Mouse (Mus musculus) embryo, embryonic 11 days (tissue): ENCODE results near the gene Astl.

Source experiments
- DNase-seq: peaks from one replicate; pipeline ENCODE4 v3.0.0-alpha.2; 2015

Astl gene

GRCm38 (mm10) chr2:127328090-127328851 lies 10.2 kb upstream of the Astl start:
- no peak for DNase-seq

GRCm38 (mm10) chr2:127332807-127333570 lies 5.5 kb upstream of the Astl start:
- no peak for DNase-seq

DNA sequence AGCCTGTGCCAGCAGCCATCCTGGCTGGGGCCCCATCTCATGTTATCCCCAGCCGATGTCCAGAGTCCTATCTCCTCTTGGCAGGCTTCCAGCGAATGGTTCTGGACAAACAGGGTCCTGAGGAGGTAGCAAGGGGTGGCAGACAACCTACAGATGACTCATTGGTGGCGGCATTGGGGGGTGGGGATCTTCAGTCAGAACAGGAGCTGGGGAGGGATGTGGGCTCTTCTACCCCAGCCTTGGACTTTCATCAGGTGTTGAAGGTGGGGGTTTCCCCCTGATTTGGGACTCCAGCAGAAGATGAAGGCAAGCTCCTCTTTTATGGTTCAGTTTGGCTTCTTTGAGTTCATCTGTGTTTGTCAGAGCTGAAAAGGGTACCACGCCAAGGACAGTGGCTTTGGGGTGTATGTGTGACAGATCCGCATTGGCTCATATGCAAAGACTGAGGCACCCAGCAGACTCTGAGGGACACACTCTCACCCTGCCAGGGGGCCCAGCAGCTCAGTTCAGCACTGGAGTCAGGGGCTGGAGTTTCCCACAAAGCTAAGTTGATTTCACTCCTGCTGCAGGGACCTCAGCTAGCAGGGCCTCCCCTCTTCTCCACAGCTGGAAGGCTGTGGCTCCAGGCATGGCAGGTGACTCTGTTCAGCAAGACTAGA lies 4.4 kb upstream of the Astl start:
- DNase-seq = no peak

DNA sequence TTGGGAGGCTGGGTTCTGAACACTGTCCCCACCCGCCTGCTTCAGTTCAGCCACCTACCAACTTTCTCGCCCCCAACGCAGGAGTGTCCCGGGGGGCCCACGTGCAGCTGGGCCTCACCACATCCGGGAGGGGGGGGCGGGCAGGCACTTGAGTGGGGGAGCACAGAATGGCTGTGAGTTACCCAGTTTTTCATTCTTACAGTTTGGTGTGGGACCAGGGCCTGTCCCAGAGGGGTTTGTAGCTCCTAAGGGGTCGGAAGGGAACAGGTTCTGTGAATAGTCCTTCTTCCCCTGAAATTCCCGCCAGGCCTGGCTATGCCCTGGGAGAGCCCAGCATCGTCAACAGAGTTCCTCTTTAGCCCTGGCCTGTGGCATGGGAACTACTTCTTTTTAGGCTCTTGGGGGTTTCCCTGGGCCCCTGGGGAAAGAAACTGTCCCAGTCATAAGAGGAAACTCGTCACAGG lies 3.3 kb upstream of the Astl start:
- no peak for DNase-seq

DNA sequence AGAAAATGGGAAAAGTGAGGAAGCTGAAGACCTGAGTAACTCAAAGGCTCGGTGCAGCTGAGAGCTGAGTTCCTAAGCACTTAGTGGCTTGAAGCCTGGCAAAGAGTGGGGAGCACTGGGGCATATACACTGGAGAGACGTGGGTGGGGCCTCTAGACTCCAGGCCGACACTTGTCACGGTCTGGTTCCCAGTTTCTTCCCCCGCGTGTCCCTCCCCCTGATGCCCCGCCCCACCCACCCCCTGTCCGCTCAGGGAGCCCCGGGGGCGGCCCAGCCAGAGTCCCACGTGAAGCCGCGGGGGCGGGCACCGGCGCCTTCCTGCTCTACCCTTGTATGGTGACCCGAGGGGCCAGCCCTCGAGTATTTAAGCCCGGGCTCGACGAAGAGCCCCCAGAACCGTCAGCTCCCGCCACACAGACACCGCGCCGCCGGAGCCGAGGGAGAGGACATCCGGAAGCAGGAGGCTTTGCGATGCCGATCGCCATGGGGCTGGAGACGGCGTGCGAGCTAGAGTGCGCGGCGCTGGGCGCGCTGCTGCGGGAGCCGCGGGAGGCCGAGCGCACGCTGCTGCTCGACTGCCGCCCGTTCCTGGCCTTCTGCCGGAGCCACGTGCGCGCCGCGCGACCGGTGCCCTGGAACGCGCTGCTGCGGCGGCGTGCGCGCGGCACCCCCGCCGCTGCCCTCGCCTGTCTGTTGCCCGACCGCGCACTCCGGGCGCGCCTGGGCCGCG lies 2.5 kb upstream of the Astl start, which contains the start of gene Dusp2:
TSS of gene Dusp2 (plus strand) at position 393 of the 730 bp plus-strand sequence.
- peak; percentile 76 for DNase-seq

DNA sequence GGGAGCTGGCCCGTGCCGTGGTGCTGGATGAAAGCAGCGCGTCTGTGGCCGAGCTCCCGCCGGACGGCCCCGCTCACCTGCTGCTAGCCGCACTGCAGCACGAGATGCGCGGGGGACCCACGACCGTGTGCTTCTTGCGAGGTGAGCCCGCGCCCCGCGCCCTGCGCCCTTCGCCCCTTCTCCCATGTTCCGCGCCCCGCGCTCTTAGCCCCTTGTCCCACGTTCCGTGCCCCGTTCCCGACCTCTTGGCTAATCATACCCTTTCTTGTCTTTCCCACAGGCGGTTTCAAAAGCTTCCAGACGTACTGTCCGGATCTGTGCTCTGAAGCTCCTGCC lies 2.0 kb upstream of the Astl start:
- no peak for DNase-seq

- no peak for DNase-seq
Measured at GRCm38 (mm10) chr2:127336885-127337284, 1.6 kb upstream of the Astl start.

DNA sequence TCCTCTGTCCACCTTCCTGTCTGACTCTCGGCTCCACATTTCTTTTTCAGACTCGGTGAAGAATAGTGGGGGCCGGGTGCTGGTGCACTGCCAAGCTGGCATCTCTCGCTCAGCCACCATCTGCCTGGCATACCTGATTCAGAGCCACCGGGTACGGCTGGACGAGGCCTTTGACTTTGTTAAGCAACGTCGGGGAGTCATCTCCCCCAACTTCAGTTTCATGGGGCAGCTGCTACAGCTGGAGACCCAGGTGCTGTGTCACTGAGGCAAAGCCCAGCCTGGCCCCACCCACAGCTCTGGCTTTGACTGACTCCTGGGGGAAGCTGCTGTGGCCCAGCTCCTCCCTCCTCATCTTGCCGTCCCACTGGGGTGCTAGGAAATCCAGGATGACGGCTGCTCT lies 908 bp upstream of the Astl start:
- no peak for DNase-seq

GRCm38 (mm10) chr2:127338012-127338411 lies 427 bp upstream of the Astl start:
- no peak for DNase-seq

- no peak for DNase-seq
Measured at GRCm38 (mm10) chr2:127338833-127339232, 394 bp downstream of the Astl start.

DNA sequence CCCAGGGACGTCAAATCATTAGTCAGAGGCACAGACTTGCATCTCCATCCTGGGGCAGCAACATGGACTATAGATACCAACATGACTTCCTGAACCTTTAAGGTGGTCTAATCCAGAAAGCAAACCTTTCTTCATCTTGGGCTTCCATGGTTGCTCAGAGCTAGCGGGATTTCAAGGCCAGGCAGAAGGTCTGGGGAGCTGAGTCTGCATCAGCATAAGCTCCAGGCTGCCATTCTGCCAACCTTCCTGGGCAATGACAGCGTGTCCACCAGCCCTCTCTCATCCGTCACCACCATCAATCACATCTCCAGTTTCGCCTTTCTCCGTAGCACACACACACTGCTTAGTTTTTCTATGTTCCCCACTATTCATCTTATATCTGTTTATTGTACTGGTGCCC lies 823 bp downstream of the Astl start:
- no peak for DNase-seq

GRCm38 (mm10) chr2:127341159-127341558 lies 2.7 kb downstream of the Astl start:
- peak; percentile 71 for DNase-seq

- DNase-seq = no peak
Measured at GRCm38 (mm10) chr2:127346334-127346733, 7.9 kb downstream of the Astl start.

DNA sequence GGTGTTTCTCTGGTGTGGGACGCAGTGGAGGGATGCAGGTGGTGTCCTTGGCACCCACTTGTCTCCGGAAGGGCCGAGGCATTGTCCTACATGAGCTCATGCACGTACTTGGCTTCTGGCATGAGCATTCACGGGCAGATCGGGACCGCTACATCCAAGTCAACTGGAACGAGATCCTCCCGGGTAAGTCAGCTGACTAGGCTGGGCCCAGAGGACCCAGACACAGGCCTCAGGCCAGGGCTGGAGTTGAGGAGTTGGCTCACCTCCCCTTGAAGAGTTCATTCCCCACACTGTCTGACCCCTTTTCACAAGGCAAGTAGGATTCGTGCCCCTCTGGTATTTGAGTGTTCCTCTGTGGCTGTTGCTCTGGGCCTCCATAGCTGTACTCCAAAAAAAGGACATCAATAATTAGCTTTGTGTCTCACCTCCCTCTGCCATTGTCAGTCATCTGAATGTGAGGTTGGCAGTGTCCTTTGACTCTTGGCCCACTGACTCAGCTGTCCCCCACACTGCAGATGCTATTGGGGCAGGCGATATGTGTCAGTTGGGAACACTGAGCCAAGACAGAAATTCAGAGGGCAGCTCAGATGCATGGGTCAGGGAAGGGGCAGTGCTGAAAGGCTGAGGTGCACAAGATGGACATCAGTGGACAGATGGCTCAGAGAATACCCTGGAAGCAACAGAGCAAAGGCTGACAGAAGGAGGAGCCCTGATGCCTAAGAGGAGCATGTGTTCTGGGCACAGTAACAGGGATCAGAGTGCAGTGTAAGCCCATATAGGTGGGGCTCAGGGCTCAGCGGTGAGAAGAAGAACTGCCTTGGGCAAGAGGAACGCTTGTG lies 8.9 kb downstream of the Astl start:
- no peak for DNase-seq

- no peak for DNase-seq
Measured at GRCm38 (mm10) chr2:127353881-127354280, 15.4 kb downstream of the Astl start.

DNA sequence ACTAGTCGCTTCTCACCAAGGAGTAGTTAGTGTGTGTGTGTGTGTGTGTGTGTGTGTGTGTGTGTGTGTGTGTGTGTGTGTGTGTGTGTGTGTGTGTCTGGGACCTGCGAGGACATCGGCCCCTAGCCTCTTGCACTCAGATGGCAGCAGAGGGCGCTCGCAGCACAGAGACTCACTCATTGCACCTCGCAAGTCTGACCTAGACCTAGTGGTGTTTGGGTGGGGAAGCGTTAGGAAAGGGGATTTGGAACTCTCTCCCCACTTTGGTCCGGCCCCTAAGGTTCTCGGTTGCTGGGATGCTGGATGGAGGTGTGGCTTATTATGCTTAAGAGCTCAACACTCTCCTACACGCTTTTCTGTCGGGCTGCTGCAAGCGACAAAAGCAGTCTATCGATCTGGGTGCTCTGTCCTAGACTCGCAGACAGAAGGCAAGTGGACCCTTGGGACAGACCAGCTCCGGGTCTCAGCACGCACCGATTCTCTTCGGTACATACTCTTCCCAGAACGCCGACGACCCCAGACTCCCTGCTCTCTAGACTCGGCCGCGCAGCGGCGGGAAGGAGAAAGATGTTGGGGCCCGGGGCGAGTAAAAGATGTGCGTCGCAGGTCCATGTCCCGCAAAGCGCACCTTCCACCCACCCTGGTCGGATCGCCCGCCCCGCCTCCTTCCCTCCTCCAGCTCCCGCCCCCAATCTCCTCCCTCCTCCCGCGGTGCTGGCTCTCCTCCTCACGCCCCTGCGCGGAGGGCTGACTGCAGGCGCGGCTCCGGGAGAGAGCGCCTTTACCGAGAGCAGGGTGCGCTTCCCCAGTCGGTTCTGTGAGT lies 24.2 kb downstream of the Astl start, which contains the start of gene Adra2b:
TSS of gene Adra2b (plus strand) at position 750 of the 823 bp plus-strand sequence.
- DNase-seq = peak; percentile 87

DNA sequence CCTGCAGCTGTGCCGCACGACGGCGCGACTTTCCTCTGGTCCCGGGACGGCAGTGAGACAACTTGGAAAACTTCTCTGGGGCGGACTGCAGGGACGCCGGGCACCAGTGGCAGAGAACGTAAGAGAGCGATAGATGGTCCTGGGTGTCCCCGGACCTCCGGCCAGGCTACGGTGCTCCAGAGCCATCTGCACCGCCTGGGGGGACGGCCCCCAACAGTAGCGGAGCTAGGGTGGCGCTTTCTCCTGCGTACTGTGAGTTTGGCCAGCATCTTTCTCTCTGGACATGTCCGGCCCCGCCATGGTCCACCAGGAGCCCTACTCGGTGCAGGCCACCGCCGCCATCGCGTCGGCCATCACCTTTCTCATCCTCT lies 24.8 kb downstream of the Astl start:
- no peak for DNase-seq

- DNase-seq = no peak
Measured at GRCm38 (mm10) chr2:127363696-127364095, 25.3 kb downstream of the Astl start.

DNA sequence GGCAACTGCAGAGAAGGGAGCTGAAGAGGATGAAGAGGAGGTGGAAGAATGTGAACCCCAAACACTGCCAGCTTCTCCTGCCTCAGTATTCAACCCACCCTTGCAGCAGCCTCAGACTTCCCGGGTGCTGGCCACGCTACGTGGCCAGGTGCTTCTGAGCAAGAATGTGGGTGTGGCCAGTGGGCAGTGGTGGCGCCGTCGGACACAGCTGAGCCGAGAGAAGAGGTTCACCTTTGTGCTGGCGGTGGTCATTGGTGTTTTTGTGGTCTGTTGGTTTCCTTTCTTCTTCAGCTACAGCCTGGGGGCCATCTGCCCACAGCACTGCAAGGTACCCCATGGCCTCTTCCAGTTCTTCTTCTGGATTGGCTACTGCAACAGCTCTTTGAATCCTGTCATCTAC lies 26.0 kb downstream of the Astl start:
- DNase-seq = no peak

DNA sequence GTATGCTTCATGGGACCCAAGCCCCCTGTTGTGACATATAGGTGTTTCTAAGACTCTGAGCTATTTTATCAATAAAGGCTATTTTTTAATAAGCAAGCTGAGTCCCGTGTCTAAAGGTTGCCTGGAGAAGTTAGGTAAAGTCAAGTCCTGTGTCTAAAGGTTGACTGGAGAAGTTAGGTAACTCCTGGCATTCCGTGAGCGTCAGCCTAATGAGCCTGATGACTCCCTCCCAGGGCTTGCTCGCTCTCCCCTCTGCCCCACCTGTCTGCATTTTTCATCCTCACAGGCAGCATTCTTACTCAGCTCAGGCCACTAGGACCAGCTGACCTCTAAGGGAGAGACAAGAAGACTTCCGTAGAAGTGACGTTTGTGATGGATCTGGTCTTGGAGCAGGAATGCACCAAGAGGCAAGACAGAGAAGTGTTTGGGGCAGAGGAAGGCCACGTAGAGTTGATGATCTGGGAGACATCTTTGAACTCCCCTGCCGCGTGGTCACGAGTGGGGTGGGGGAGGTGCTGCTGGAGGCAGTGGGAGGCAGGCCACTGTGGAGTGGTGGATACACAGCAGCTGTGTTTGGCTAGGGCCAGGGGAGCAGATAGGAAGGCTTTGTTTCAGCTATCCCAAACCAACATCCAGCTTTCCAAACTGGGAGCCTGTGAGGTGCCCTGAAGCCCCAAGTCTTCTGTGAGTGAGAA lies 28.8 kb downstream of the Astl start:
- no peak for DNase-seq
